Mouse (Mus musculus) heart, embryonic 14.5 days (tissue): Measurements from ENCODE around the gene Smtnl2. TPM values are rescaled to one million over a fixed set of nuclear protein-coding genes. Genes with fewer than 3 reads are reported as not detected.
A peak's percentile ranks its signal among the peaks of the same experiment; 100 is the strongest.
"Not testable (repeated sequence)": the region's sequence is repeated elsewhere in the genome, so short reads cannot be mapped to it uniquely, and the experiment has no call there.

Experiments used
- ATAC-seq: fragments of 200-750 bp; cut with Nextera tagmentation; 2 replicates; pipeline ENCODE4 v1.8.0; 2017; ENCODE audit warnings: low read depth, moderate TSS enrichment; ENCODE audit not compliant: insufficient number of reproducible peaks, insufficient read depth, low FRiP score
- H3K27ac ChIP-seq, 2 experiments: fragments of 200-500 bp in 1 of 2; fragments of 300-500 bp in 1 of 2; sonication (generic) in 1 of 2; replicated peaks in 1 of 2; 2 replicates each; pipeline ENCODE4 v1.5.1; 2012 to 2014; ENCODE audit warnings: low read depth in 2 of 2, low read length in 2 of 2, control low read depth in 1 of 2, mild to moderate bottlenecking in 1 of 2, mixed read lengths in 1 of 2; ENCODE audit not compliant: control insufficient read depth in 1 of 2, insufficient read depth in 1 of 2
- H3K27me3 ChIP-seq: fragments of 300-500 bp; sonication (generic); 2 replicates; pipeline ENCODE4 v1.6.1; 2014; ENCODE audit warnings: mild to moderate bottlenecking, low read length, control low read depth; ENCODE audit not compliant: control insufficient read depth, insufficient read depth
- H3K36me3 ChIP-seq: fragments of 300-500 bp; sonication (generic); 2 replicates; pipeline ENCODE4 v1.6.1; 2014; ENCODE audit warnings: mild to moderate bottlenecking, control low read depth, low read length, mixed read lengths; ENCODE audit not compliant: control insufficient read depth, insufficient read depth
- H3K4me1 ChIP-seq, 2 experiments: fragments of 200-500 bp in 1 of 2; fragments of 300-500 bp in 1 of 2; sonication (generic) in 1 of 2; 2 replicates each; pipeline ENCODE4 v1.6.1; 2012 to 2014; ENCODE audit warnings: low read length in 2 of 2, control low read depth in 1 of 2, mixed read lengths in 1 of 2; ENCODE audit not compliant: control insufficient read depth in 2 of 2, insufficient read depth in 2 of 2
- H3K4me2 ChIP-seq: fragments of 300-500 bp; sonication (generic); 2 replicates; pipeline ENCODE4 v1.6.1; 2014; ENCODE audit warnings: mild to moderate bottlenecking, low read length
- H3K4me3 ChIP-seq, 2 experiments: fragments of 200-500 bp in 1 of 2; fragments of 300-500 bp in 1 of 2; sonication (generic) in 1 of 2; 2 replicates each; pipeline ENCODE4 v1.5.1; 2012 to 2014; ENCODE audit warnings: low read length in 2 of 2, mild to moderate bottlenecking in 2 of 2, control low read depth in 1 of 2, low read depth in 1 of 2, moderate library complexity in 1 of 2; ENCODE audit not compliant: control insufficient read depth in 1 of 2, insufficient read depth in 1 of 2
- H3K9ac ChIP-seq: fragments of 300-500 bp; sonication (generic); 2 replicates; pipeline ENCODE4 v1.6.1; 2014; ENCODE audit warnings: mild to moderate bottlenecking, low read length
- H3K9me3 ChIP-seq: fragments of 300-500 bp; sonication (generic); 2 replicates; pipeline ENCODE4 v1.6.1; 2016; ENCODE audit warnings: low read length, control low read depth; ENCODE audit not compliant: control insufficient read depth
- WGBS: fragments of 180-500 bp; shearing (Covaris S2); extraction: QIAGEN DNeasy Blood & Tissue Kit; methylation state at CpG from one replicate; pipeline ENCODE4 v1.1.7; 2014; 5-methylcytosine and 5-hydroxymethylcytosine counted together
- polyA plus RNA-seq: library from polyadenylated mRNA; unstranded; fragments of >200 nt; fragmentation: Nextera tagmentation; extraction: Ambion mirVana; gene quantifications from 2 replicates; pipeline ENCODE4 v1.2.1, GENCODE M21; 2014

The Smtnl2 gene
- polyA plus RNA-seq, 1 experiment from 2014 or later, result 122 TPM

DNA sequence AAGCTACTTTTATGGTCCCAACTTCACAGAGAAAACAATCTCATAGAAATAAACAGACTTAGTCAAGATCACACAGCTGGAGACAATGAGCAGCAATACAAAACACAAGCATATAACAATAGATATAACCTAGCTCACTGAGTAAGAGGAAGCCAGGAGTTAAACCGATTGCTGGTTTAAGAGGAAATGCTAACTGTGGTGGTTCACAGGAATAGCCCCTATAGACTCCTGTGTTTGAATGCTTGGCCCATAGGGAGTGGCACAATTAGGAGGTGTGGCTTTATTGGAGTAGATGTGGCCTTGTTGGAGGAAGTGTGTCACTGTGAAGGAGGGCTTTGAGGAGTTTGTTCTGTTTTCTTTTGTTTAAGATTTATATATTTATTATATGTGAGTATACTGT, 59.2 kb downstream of the Smtnl2 start:
- Histone ChIP-seq H3K4me3 (no peak overlapping the region), H3K4me2 (no peak overlapping the region), H3K4me1 (peaks cover 0 to 3% of the 10 kb centered on the region in 2 experiments; a peak in 1 of 4 replicates), H3K9me3 (no peaks in the 10 kb centered on the region), H3K36me3 (no peaks in the 10 kb centered on the region), H3K27me3 (no peaks in the 10 kb centered on the region), H3K27ac (no peak overlapping the region), H3K9ac (no peak overlapping the region)
- no peak for ATAC-seq
- WGBS, result 81% methylated on average over 1 of the region's 1 CpGs

- no peak for ATAC-seq
- no peak overlapping the region for H3K4me2 ChIP-seq
- H3K27me3 ChIP-seq, result no peaks in the 10 kb centered on the region
- H3K9me3 ChIP-seq, result no peaks in the 10 kb centered on the region
- WGBS, result 72% methylated on average over 4 of the region's 4 CpGs
- no peak overlapping the region for H3K27ac ChIP-seq
- no peaks in the 10 kb centered on the region for H3K36me3 ChIP-seq
- H3K4me3 ChIP-seq, result no peak overlapping the region
- H3K9ac ChIP-seq, result no peak overlapping the region
- H3K4me1 ChIP-seq, result no peaks in the 10 kb centered on the region
Observed at GRCm38 (mm10) chr11:72349652-72350051, 61.9 kb downstream of the Smtnl2 start.

GRCm38 (mm10) chr11:72349016-72349415, 62.5 kb downstream of the Smtnl2 start:
- H3K36me3 ChIP-seq, result no peaks in the 10 kb centered on the region
- H3K4me1 ChIP-seq, result no peaks in the 10 kb centered on the region
- 53% methylated on average over 8 of the region's 8 CpGs for WGBS

GRCm38 (mm10) chr11:72348563-72348962, 63.0 kb downstream of the Smtnl2 start:
- Histone ChIP-seq H3K9ac (no peak overlapping the region), H3K27me3 (no peaks in the 10 kb centered on the region), H3K4me2 (no peak overlapping the region), H3K27ac (no peak overlapping the region), H3K4me1 (no peaks in the 10 kb centered on the region), H3K36me3 (no peaks in the 10 kb centered on the region), H3K4me3 (no peak overlapping the region), H3K9me3 (no peaks in the 10 kb centered on the region)
- no peak for ATAC-seq
- WGBS, result 45% methylated on average over 10 of the region's 10 CpGs

More at GRCm38 (mm10) chr11:72349016-72349415, 62.5 kb downstream of the Smtnl2 start:
- ATAC-seq, result no peak
- no peak overlapping the region for H3K4me2 ChIP-seq
- H3K9me3 ChIP-seq, result no peaks in the 10 kb centered on the region
- H3K27me3 ChIP-seq, result no peaks in the 10 kb centered on the region
- H3K27ac ChIP-seq, result no peak overlapping the region
- no peak overlapping the region for H3K9ac ChIP-seq
- H3K4me3 ChIP-seq, result no peak overlapping the region

DNA sequence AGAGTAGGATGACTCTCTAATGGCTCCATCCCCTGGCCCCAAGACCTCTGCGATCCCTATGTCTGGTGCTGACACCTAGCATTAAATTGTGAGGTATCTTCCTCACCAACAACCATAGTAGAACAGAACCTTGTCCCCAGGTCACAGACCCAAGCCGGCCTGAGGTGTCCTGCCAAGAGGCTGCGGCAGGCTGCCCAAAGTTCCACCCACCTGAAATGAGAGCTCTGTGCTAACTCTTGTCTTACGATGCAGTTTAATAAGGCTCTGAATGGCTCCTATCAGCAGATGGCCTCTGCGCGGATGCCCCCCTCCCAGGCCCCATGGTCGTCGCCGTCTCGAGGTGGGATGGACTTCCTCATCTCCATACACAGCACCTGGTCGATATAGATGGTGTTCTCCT, 67.0 kb downstream of the Smtnl2 start:
- H3K4me2 ChIP-seq, result no peak overlapping the region
- no peak overlapping the region for H3K27ac ChIP-seq
- no peak overlapping the region for H3K9ac ChIP-seq
- no peaks in the 10 kb centered on the region for H3K27me3 ChIP-seq
- no peak for ATAC-seq
- no peak overlapping the region for H3K4me3 ChIP-seq
- no peaks in the 10 kb centered on the region for H3K36me3 ChIP-seq
- H3K9me3 ChIP-seq, result no peaks in the 10 kb centered on the region
- WGBS, result 90% methylated on average over 11 of the region's 11 CpGs
- H3K4me1 ChIP-seq, result no peaks in the 10 kb centered on the region; a peak in 1 of 4 replicates

GRCm38 (mm10) chr11:72343904-72344303, 67.6 kb downstream of the Smtnl2 start:
- H3K9ac ChIP-seq, result no peak overlapping the region

DNA sequence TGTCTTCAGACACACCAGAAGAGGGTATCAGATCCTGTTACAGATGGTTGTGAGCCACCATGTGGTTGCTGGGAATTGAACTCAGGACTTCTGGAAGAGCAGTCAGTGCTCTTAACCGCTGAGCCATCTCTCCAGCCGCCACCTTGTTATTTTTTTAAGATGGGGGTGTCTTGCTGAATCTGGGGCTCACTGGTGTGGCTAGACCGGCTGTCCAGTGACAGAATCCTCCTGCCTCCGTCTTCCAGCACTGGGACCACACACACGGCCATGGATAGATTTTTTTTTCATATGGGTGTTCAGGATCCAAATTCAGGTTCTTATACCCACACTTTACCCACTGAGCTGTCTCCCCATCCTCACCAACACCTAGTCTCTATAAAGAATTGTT, 68.3 kb downstream of the Smtnl2 start:
- not testable (repeated sequence) for H3K36me3 ChIP-seq, H3K27ac ChIP-seq, H3K4me1 ChIP-seq, H3K9me3 ChIP-seq, H3K4me3 ChIP-seq, ATAC-seq, H3K27me3 ChIP-seq, H3K9ac ChIP-seq, H3K4me2 ChIP-seq
- 93% methylated on average over 5 of the region's 5 CpGs for WGBS

More at GRCm38 (mm10) chr11:72343904-72344303, 67.6 kb downstream of the Smtnl2 start:
- Histone ChIP-seq H3K27ac (no peak overlapping the region), H3K4me1 (no peaks in the 10 kb centered on the region; a peak in 1 of 4 replicates), H3K36me3 (no peaks in the 10 kb centered on the region), H3K9me3 (no peaks in the 10 kb centered on the region), H3K4me3 (no peak overlapping the region), H3K4me2 (no peak overlapping the region), H3K27me3 (no peaks in the 10 kb centered on the region)
- 21% methylated on average over 8 of the region's 8 CpGs for WGBS
- ATAC-seq, result no peak

- H3K36me3 ChIP-seq, result no peaks in the 10 kb centered on the region
Observed at GRCm38 (mm10) chr11:72342549-72343237, 68.8 kb downstream of the Smtnl2 start.

More at GRCm38 (mm10) chr11:72342549-72343237, 68.8 kb downstream of the Smtnl2 start:
- WGBS, result 12% methylated on average over 7 of the region's 7 CpGs
- no peaks in the 10 kb centered on the region for H3K9me3 ChIP-seq
- H3K4me3 ChIP-seq, result no peak overlapping the region
- no peak for ATAC-seq
- no peaks in the 10 kb centered on the region for H3K27me3 ChIP-seq
- no peak overlapping the region for H3K27ac ChIP-seq
- no peaks in the 10 kb centered on the region; a peak in 2 of 4 replicates for H3K4me1 ChIP-seq
- 0 out of 2 replicates have a peak overlapping the region, but pooled peaks have one; percentile 3 for H3K4me2 ChIP-seq
- no peak overlapping the region for H3K9ac ChIP-seq
